Mouse (Mus musculus) frontal cortex, adult (tissue): ENCODE results near the gene Cdk2ap2.
"Not testable (repeated sequence)": the region's sequence is repeated elsewhere in the genome, so short reads cannot be mapped to it uniquely, and the experiment has no call there.

Experiments
- ATAC-seq: cut with Nextera tagmentation; 2 replicates; pipeline ENCODE4 v1.9.2; 2017; ENCODE audit warnings: mild to moderate bottlenecking, moderate library complexity, mixed read lengths; ENCODE audit not compliant: low TSS enrichment

Cdk2ap2 gene

GRCm38 (mm10) chr19:4115144-4115543 lies 18.2 kb downstream of the Cdk2ap2 start:
- no peak for ATAC-seq

- no peak for ATAC-seq
Observed at GRCm38 (mm10) chr19:4115816-4116215, 18.8 kb downstream of the Cdk2ap2 start.

- no peak for ATAC-seq
Observed at GRCm38 (mm10) chr19:4117006-4117405, 20.0 kb downstream of the Cdk2ap2 start.

DNA sequence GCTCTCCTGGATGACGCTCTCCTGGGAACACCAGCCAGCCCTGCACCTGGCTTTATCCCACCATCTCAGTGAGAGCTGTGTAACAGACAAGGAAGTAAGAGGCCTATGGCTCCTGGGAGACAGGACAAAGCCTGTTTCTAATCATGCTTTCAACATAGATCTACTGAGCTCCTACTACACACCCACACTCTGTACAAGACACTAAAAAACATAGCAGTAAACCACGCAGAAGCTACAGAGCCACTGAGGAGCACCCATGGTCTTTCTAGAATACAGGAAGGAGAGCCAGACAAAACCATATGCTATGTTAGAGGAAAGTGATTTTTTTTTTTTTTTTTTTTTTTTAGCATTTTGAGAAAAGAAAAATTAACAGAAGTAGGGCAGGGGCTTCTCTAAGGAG lies 21.4 kb downstream of the Cdk2ap2 start:
- no peak for ATAC-seq

GRCm38 (mm10) chr19:4119716-4120487 lies 22.9 kb downstream of the Cdk2ap2 start:
- ATAC-seq, result no peak

DNA sequence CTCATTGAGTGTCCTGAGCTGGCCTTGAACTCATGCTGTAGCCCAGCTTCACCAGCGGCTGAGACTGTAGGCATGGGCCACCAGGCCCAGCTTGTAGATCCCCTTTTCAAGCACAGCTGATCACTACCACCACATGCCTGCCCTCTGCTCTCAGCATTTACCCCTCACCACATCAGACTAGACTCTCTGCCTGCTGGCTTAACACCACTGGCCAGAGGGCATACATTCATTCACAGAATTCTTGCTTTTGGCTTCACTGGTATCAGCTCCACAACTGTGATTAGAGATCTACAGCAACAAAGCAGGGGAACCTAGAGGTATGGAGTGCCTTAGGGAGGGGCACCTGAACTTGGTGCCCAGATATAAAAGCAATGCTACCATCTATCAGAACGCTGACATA lies 23.5 kb downstream of the Cdk2ap2 start:
- peak; percentile 4; the same call in 1 of the 2 replicates for ATAC-seq

- peak; percentile 73 for ATAC-seq
Observed at GRCm38 (mm10) chr19:4121097-4121805, 24.3 kb downstream of the Cdk2ap2 start.

DNA sequence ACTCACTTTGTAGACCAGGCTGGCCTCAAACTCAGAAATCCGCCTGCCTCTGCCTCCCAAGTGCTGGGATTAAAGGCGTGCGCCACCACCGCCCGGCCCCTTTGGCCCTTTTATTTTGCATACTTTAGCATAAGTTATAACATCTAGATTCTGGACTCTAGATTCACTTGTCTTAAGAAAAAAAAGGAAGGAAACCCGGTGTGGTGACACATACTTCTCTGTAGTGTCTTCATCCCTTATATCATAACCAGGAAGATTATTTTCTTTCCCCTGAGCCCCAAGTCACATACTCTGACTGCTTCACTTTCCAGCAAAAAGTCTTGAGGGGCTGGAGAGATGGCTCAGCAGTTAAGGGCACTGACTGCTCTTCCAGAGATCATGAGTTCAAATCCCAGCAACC lies 24.9 kb downstream of the Cdk2ap2 start:
- not testable (repeated sequence) for ATAC-seq

DNA sequence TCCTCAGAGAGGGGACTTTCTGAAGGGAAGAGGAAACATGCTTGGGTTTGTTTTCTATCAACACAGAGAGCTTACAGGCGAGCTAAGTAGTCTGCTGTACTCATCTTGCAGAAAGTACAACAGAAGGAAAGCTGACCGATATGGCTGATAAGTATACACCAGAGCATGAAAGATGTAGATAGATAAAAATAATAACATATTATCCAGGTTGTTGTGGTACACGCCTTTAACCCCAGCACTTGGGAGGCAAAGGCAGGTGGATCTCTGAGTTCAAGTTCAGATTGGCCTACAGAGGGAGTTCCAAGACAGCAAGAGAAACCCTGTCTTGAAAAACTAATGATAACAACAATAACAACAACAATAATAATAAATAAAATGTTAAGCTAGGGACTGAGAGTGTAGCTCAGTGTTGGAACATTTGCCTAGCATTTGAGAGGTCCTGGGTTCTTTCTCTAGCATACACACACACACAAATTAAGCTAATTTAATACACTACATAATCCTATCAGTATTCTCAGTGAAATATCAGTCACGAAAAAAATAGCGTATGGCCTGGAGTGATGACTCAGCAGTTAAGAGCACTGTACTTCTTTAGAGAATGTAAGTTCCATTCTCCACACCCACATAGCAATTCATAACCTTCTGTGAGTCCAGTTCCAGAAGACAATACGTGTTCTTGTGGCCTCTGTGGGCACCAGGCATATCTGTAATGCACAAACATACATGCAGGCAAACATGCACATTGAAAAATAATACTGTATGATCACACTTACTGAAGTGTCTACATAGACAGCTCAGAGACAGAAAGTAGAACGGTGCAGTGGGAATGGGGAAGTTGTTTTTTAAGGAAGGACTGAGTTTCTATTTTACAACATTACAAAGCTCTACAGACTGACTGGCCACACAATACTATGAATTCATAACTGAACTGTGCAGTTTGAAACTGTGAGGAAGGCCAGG lies 25.7 kb downstream of the Cdk2ap2 start:
- ATAC-seq, result no peak

DNA sequence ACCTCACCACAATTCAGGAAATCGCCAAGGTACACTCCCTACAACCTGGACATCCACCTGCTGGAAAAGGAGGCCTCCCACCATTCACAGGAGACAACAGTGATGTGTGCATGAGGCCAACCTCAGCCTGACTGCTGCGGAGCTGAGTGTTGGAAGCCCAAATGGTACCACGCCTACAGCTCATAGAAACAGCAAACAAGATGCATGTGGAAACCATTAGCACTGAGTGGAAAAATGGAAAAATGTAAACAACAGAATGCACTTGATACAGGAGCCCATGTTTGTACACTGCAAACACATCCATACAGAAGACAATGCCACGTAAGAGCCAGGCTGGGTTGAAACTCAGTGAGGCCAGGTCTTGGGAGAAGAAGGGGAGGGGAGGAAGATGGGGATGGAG lies 27.4 kb downstream of the Cdk2ap2 start:
- no peak for ATAC-seq

DNA sequence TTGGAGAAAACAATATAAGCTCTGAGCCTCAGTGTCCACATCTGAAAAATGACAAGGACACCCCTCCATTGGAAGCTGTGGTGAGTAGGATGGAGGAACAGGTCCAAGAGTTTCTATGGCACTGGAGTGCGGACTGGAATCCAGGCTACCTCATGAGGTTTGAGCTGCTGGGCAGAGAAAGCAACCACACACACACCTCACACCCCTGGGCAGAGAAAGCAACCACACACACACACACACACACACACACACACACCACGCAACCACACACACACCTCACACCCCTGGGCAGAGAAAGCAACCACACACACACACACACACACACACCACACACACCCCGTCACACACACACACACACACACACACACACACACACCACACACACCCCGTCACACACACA lies 28.3 kb downstream of the Cdk2ap2 start:
- ATAC-seq, result not testable (repeated sequence)

GRCm38 (mm10) chr19:4125741-4126696 lies 29.0 kb downstream of the Cdk2ap2 start, which contains the start of gene Aip:
Gene Aip, minus strand, starts transcription at chr19:4125858.
- peak; percentile 82 for ATAC-seq

- no peak for ATAC-seq
Observed at GRCm38 (mm10) chr19:4126759-4127495, 29.9 kb downstream of the Cdk2ap2 start.

- no peak for ATAC-seq
Observed at GRCm38 (mm10) chr19:4129462-4129861, 32.5 kb downstream of the Cdk2ap2 start.

GRCm38 (mm10) chr19:4130106-4130505 lies 33.1 kb downstream of the Cdk2ap2 start:
- ATAC-seq, result no peak

DNA sequence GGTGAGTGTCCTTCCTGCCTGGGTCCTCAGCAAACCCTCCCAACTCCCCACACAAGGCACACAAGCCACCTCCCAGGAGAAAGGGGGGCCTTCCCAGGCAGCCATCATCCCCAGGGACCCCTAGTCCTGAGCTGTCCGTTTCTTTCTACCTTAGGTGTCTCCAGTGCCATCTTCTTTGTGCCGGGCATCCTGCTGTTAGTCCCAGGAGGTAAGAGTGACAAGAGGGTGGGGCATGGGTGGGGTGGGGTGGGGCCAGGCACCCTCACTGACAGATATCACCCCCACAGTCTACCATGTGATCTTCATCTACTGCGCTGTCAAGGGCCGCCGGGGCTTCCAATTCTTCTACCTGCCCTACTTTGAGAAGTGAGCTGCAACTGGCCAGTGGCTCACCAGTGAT lies 34.1 kb downstream of the Cdk2ap2 start:
- ATAC-seq, result no peak

DNA sequence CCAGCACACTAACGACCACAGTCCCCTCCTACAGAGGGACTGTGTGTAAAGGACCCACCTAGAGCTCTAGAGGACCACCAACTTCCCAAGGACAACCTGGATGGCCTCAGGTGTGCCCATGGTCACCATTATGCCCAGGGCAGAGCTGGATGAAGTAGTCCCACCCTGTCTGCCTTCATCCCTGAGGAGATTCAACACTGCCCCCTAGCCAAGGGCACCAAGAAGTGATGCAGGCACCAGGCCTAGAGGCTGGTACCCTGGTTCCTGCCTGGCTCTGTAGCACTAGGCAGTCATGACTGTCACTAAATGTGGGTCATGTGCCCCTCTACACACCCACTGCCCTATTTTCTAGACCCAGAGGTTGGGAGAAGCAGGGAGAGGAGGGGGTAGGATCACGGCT lies 34.8 kb downstream of the Cdk2ap2 start:
- no peak for ATAC-seq

GRCm38 (mm10) chr19:4134354-4134753 lies 37.4 kb downstream of the Cdk2ap2 start:
- no peak for ATAC-seq

DNA sequence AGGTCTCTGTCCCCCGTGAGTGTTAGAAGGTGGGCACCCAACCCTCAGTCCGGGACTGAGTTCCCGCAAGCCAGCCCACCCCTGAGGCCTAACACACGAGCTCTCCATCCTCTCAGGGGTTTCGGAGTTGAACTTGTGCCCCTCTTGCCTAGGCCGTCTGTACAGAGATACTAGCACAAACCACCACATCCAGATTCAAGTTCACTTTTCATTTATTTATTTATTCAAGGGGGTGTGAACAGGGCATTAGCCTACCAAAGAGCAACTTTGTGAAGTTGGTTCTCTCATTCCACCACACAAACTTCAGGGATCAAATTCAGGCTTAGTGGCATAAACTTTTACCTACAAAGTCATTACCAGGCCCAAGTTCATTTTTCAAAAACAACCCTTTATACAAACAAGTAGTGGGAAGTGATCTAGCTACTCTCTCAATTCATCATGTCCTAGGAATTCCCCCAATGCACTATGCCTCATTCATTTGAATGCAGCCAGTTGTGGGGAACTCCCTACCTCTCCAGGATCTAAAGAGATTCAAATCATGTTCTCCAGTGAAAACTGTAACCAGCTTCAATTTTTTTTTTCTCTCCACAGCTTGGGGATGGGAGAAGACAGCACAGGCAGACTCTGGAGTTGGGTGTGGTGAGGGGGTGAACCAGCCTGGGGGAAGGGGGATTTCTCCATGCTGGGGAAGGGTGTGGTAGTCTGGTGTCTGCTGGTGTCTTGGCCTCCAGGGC lies 38.4 kb downstream of the Cdk2ap2 start:
- ATAC-seq, result not testable (repeated sequence)
